Mouse (Mus musculus): ENCODE data around the gene Krt6a. TPM values are rescaled to one million over a fixed set of nuclear protein-coding genes. Genes with fewer than 3 reads are reported as not detected.
"Not testable (repeated sequence)": the region's sequence is repeated elsewhere in the genome, so short reads cannot be mapped to it uniquely, and the experiment has no call there.

Krt6a gene
- total and polyA plus RNA-seq, 2 experiments, result not detected

DNA sequence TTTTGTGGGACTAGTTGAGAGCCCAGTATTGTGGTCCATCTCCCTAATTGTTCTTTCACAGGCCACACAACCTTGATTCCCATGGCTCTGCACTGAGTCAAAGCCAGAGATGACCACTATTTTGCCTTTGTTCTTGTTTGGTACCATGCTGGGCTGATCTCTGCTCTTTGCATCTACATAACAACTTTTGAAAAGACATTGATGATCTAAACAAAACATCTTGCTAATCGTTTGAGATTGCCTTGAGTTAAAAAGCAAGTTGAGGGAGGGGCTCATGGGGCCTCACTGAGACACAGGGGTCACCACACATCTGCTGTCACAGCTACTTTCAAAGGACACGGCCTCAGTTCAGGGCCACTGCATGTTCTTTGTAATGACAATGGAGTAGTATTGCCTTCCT lies 8.3 kb upstream of the Krt6a start:
- Histone ChIP-seq H3K27me3 (ENCODE audit: control insufficient read depth, insufficient read depth, low read length) (no peaks in the 10 kb centered on the region), H3K9ac (ENCODE audit: low read depth, low read length) (no peak overlapping the region), H3K27ac (replicated peaks; ENCODE audit: insufficient read depth, low read depth, low read length) (no peak overlapping the region), H3K4me3 (ENCODE audit: insufficient read depth, low read depth, low read length) (no peak overlapping the region), H3K79me2 (ENCODE audit: control insufficient read depth, insufficient read depth, low read length) (no peaks in the 10 kb centered on the region), H3K36me3 (ENCODE audit: control insufficient read depth, insufficient read depth, low read length) (no peaks in the 10 kb centered on the region), H3K4me1 (ENCODE audit: control insufficient read depth, insufficient read depth, low read length) (no peaks in the 10 kb centered on the region)
- TF ChIP-seq POLR2A (IDR thresholded peaks at IDR 0.05; ENCODE audit: extremely low read depth, insufficient read depth, low read length), result no peak
- no peak for TF ChIP-seq CTCF (IDR thresholded peaks at IDR 0.05; ENCODE audit: low read depth, low read length)
- WGBS, result 46% methylated on average over 2 of the region's 2 CpGs
- DNase-seq (ENCODE audit: extremely low read depth, low read depth, low spot score), result no peak

DNA sequence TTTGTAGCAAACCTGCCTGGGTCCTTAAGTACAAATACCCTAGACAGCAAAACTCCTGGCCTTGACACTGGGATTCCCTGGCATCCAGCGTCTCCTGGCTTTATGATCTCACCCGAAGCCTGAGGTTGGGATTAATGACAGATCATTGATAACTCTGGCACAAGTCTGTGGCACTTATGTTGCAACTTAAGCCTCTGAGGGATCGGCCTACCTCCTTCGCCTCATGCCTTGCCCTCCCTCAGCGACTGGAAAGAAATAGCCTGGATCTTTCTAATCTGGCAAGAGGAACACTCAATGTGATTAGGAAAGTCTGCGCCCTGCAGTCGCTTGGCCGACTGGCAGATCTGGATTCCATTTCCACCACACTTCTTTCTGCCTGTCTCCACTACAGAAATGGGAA lies 5.8 kb upstream of the Krt6a start:
- no peak for DNase-seq (ENCODE audit: extremely low read depth, low read depth, low spot score)
- H3K27me3 ChIP-seq (ENCODE audit: control insufficient read depth, insufficient read depth, low read length), result no peaks in the 10 kb centered on the region; the same call in 1 of the 2 replicates
- 83% methylated on average over 8 of the region's 8 CpGs for WGBS
- H3K4me3 ChIP-seq (ENCODE audit: insufficient read depth, low read depth, low read length), result no peak overlapping the region
- H3K79me2 ChIP-seq (ENCODE audit: control insufficient read depth, insufficient read depth, low read length), result no peaks in the 10 kb centered on the region
- no peak overlapping the region for H3K9ac ChIP-seq (ENCODE audit: low read depth, low read length)
- no peaks in the 10 kb centered on the region for H3K36me3 ChIP-seq (ENCODE audit: control insufficient read depth, insufficient read depth, low read length)
- H3K27ac ChIP-seq (replicated peaks; ENCODE audit: insufficient read depth, low read depth, low read length), result no peak overlapping the region
- TF ChIP-seq CTCF (IDR thresholded peaks at IDR 0.05; ENCODE audit: low read depth, low read length) (no peak), POLR2A (IDR thresholded peaks at IDR 0.05; ENCODE audit: extremely low read depth, insufficient read depth, low read length) (no peak)
- H3K4me1 ChIP-seq (ENCODE audit: control insufficient read depth, insufficient read depth, low read length), result no peaks in the 10 kb centered on the region

DNA sequence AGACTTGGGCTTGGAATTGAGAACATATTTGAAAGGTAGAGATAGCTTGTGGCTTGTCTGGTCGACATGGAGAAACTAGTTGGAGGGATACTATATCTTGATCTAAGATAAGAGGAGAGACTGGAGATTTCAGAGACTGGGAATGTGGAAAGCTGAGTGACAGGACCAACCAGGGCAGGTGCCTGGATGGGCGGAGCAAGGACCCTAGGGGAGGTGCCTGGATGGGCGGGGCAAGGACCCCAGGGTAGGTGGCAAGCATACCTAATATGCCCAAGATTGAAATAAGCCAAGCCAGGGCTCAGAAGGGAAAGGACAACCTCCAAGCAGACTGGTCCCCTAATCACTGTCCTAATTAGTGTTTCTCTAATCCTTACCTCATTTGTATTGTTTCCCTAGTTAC lies 5.1 kb upstream of the Krt6a start:
- no peak overlapping the region for H3K27ac ChIP-seq (replicated peaks; ENCODE audit: insufficient read depth, low read depth, low read length)
- no peaks in the 10 kb centered on the region for H3K4me1 ChIP-seq (ENCODE audit: control insufficient read depth, insufficient read depth, low read length)
- no peaks in the 10 kb centered on the region; the same call in 1 of the 2 replicates for H3K27me3 ChIP-seq (ENCODE audit: control insufficient read depth, insufficient read depth, low read length)
- DNase-seq (ENCODE audit: extremely low read depth, low read depth, low spot score), result no peak
- 37% methylated on average over 3 of the region's 3 CpGs for WGBS
- no peak overlapping the region for H3K9ac ChIP-seq (ENCODE audit: low read depth, low read length)
- no peaks in the 10 kb centered on the region for H3K79me2 ChIP-seq (ENCODE audit: control insufficient read depth, insufficient read depth, low read length)
- no peaks in the 10 kb centered on the region for H3K36me3 ChIP-seq (ENCODE audit: control insufficient read depth, insufficient read depth, low read length)
- no peak overlapping the region for H3K4me3 ChIP-seq (ENCODE audit: insufficient read depth, low read depth, low read length)
- TF ChIP-seq CTCF (IDR thresholded peaks at IDR 0.05; ENCODE audit: low read depth, low read length) (no peak), POLR2A (IDR thresholded peaks at IDR 0.05; ENCODE audit: extremely low read depth, insufficient read depth, low read length) (no peak)

DNA sequence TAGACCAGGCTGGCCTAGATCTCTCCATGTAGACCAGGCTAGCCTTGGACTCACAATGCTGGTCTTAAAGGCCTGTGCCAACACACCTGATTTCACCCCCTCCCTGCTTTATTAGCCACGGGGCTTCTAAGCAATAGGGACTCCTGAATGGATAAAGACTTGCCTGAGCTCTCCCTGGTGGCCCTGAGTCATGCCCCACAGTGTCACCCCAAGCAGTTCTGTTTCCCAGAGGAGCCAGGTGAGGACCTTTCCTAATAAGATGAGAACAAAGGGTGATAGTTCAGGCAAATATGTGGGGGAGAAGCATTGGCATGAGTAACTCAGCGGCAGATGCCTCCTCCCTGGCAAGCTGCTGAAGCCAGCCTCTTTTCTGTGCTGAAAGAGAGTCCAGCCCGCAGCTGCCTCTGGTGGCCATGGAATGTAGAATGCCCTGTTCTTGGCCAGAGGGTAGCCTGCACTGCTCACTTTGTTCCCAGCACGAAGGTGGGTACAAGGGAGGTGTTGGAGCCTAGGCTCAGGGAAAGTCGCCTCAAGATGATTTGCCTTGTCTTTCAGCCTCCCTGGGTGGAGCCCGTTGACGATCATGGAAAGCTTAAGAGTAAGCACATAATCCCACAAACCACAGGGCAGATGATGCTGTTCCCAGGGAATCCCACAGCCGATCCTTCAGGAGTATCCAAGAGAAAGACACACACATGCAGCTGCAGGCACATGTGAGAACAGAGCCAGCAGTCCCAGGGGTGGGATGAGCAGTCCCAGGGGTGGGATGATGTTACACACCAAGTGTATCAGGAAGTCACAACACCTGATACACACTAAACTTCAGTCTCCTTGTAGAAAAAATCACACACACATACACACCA lies 3.5 kb upstream of the Krt6a start:
- Histone ChIP-seq H3K27me3 (ENCODE audit: control insufficient read depth, insufficient read depth, low read length) (no peaks in the 10 kb centered on the region; the same call in 1 of the 2 replicates), H3K27ac (replicated peaks; ENCODE audit: insufficient read depth, low read depth, low read length) (no peak overlapping the region), H3K79me2 (ENCODE audit: control insufficient read depth, insufficient read depth, low read length) (no peaks in the 10 kb centered on the region), H3K36me3 (ENCODE audit: control insufficient read depth, insufficient read depth, low read length) (no peaks in the 10 kb centered on the region), H3K9ac (ENCODE audit: low read depth, low read length) (no peak overlapping the region), H3K4me3 (ENCODE audit: insufficient read depth, low read depth, low read length) (no peak overlapping the region), H3K4me1 (ENCODE audit: control insufficient read depth, insufficient read depth, low read length) (no peaks in the 10 kb centered on the region)
- TF ChIP-seq POLR2A (IDR thresholded peaks at IDR 0.05; ENCODE audit: extremely low read depth, insufficient read depth, low read length) (no peak), CTCF (IDR thresholded peaks at IDR 0.05; ENCODE audit: low read depth, low read length) (no peak)
- 62% methylated on average over 8 of the region's 8 CpGs for WGBS
- DNase-seq (ENCODE audit: extremely low read depth, low read depth, low spot score), result no peak

DNA sequence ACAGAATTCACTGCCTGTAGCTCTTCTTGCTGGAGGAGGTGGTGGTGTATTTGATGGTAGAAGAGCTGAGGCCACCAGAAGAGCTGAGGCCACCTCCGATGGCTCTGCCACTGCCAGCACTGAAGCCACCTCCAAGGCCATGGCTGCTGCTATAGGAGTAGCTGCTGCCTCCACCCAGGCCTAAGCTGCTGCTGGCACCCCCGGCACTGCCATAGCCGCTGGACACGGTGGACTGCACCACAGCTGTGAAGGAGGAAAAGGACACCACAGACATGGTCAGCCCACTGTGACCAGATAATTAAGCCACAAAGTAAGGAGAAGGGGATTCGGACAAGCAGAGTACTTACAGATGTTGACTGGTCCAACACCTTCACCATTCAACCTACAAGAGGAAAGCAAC lies 3.6 kb downstream of the Krt6a start:
- H3K4me3 ChIP-seq (ENCODE audit: insufficient read depth, low read depth, low read length); H3K36me3 ChIP-seq (ENCODE audit: control insufficient read depth, insufficient read depth, low read length); DNase-seq (ENCODE audit: extremely low read depth, low read depth, low spot score); H3K27me3 ChIP-seq (ENCODE audit: control insufficient read depth, insufficient read depth, low read length); H3K27ac ChIP-seq (replicated peaks; ENCODE audit: insufficient read depth, low read depth, low read length); H3K4me1 ChIP-seq (ENCODE audit: control insufficient read depth, insufficient read depth, low read length); H3K79me2 ChIP-seq (ENCODE audit: control insufficient read depth, insufficient read depth, low read length); H3K9ac ChIP-seq (ENCODE audit: low read depth, low read length): not testable (repeated sequence)
- WGBS, result 82% methylated on average over 5 of the region's 5 CpGs

DNA sequence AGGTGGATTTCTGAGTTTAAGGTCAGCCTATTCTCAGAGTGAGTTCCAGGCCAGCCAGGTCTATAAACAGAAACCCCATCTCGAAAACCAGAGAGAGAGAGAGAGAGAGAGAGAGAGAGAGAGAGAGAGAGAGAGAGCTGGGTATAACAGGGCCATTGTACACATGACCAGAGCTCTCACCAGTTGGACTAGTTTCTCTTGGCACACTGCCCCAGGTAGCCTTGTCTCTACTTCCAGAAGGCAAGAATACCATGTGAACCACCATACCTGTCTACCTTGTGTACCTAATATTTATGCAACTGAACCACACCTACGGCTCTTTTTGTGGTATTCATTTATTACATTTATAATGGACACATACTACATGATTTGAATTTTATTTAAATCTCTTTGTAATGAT lies 5.9 kb downstream of the Krt6a start:
- Histone ChIP-seq H3K27ac (replicated peaks; ENCODE audit: insufficient read depth, low read depth, low read length) (no peak overlapping the region), H3K4me3 (ENCODE audit: insufficient read depth, low read depth, low read length) (no peak overlapping the region), H3K27me3 (ENCODE audit: control insufficient read depth, insufficient read depth, low read length) (no peaks in the 10 kb centered on the region), H3K4me1 (ENCODE audit: control insufficient read depth, insufficient read depth, low read length) (no peaks in the 10 kb centered on the region), H3K9ac (ENCODE audit: low read depth, low read length) (no peak overlapping the region), H3K36me3 (ENCODE audit: control insufficient read depth, insufficient read depth, low read length) (no peaks in the 10 kb centered on the region), H3K79me2 (ENCODE audit: control insufficient read depth, insufficient read depth, low read length) (no peaks in the 10 kb centered on the region)
- WGBS, result 49% methylated on average over 2 of the region's 2 CpGs
- TF ChIP-seq POLR2A (IDR thresholded peaks at IDR 0.05; ENCODE audit: extremely low read depth, insufficient read depth, low read length) (no peak), CTCF (IDR thresholded peaks at IDR 0.05; ENCODE audit: low read depth, low read length) (no peak)
- no peak for DNase-seq (ENCODE audit: extremely low read depth, low read depth, low spot score)
